Mouse (Mus musculus) MEL (cell line): ENCODE measurements at regions not wholly inside any gene's neighbourhood (a gene's known extent, or its start where the extent isn't known, plus 50 kb on each side); places are given as distances from the start of the nearest gene placed in this dataset.

ENCODE experiments used
- MYC ChIP-seq: IDR thresholded peaks from 2 replicates; pipeline ENCODE4 v1.6.1; 2011; ENCODE audit warnings: low read depth, mild to moderate bottlenecking, low read length, improper control_type of control experiment, moderate library complexity
- NELFE ChIP-seq: IDR thresholded peaks from 2 replicates; pipeline ENCODE4 v1.6.1; 2011; ENCODE audit warnings: low read depth, low read length, improper control_type of control experiment

GRCm38 (mm10) chr9:14187753-14188152 lies 87.1 kb upstream of the Sesn3 start:
- TF ChIP-seq NELFE = no peak
- no peak for TF ChIP-seq MYC
